Mouse (Mus musculus) liver, postnatal 0 days (tissue): Measurements from ENCODE around the gene Pirb. TPM values are rescaled to one million over a fixed set of nuclear protein-coding genes. Genes with fewer than 3 reads are reported as not detected.

ENCODE experiments used
- ATAC-seq: fragments of 200-750 bp; cut with Nextera tagmentation; 2 replicates; pipeline ENCODE4 v1.8.0; 2017; ENCODE audit warnings: mild to moderate bottlenecking, moderate library complexity
- DNase-seq: peaks from one replicate; pipeline ENCODE4 v3.0.0-alpha.2; 2016
- H3K27ac ChIP-seq: fragments of 300-500 bp; sonication (generic); 2 replicates; pipeline ENCODE4 v1.5.1; 2014; ENCODE audit warnings: antibody characterized with exemption, moderate library complexity, mild to moderate bottlenecking, low read depth
- H3K27me3 ChIP-seq: fragments of 300-500 bp; sonication (generic); 2 replicates; pipeline ENCODE4 v1.6.1; 2014; ENCODE audit warnings: low read length, control low read depth, mixed read lengths; ENCODE audit not compliant: insufficient read depth
- H3K36me3 ChIP-seq: fragments of 300-500 bp; sonication (generic); replicated peaks from 2 replicates; pipeline ENCODE4 v1.6.1; 2014; ENCODE audit warnings: mild to moderate bottlenecking, control low read depth, low read length, moderate library complexity, mixed read lengths; ENCODE audit not compliant: insufficient read depth
- H3K4me1 ChIP-seq: fragments of 300-500 bp; sonication (generic); 2 replicates; pipeline ENCODE4 v1.6.1; 2014; ENCODE audit warnings: antibody characterized with exemption, mild to moderate bottlenecking, control low read depth; ENCODE audit not compliant: insufficient read depth
- H3K4me2 ChIP-seq: fragments of 300-500 bp; sonication (generic); 2 replicates; pipeline ENCODE4 v1.6.1; 2014; ENCODE audit warnings: low read depth, mild to moderate bottlenecking, low read length, moderate library complexity, mixed read lengths
- H3K4me3 ChIP-seq: fragments of 300-500 bp; sonication (generic); 2 replicates; pipeline ENCODE4 v1.5.1; 2014; ENCODE audit warnings: low read depth, low read length
- H3K9ac ChIP-seq: fragments of 300-500 bp; sonication (generic); replicated peaks from 2 replicates; pipeline ENCODE4 v1.6.1; 2014; ENCODE audit warnings: mild to moderate bottlenecking, moderate library complexity
- H3K9me3 ChIP-seq: fragments of 300-500 bp; sonication (generic); 2 replicates; pipeline ENCODE4 v1.6.1; 2016; ENCODE audit warnings: mild to moderate bottlenecking, control low read depth, low read length, mixed read lengths
- CTCF ChIP-seq: sonication (generic); IDR thresholded peaks from 2 replicates; pipeline ENCODE4 v1.5.1; 2016; ENCODE audit warnings: antibody characterized with exemption, low read depth
- EP300 ChIP-seq: IDR thresholded peaks from 2 replicates; pipeline ENCODE4 v1.6.1; 2016; ENCODE audit warnings: antibody characterized with exemption, low read depth, mild to moderate bottlenecking
- WGBS: fragments of 180-500 bp; shearing (Covaris S2); extraction: QIAGEN DNeasy Blood & Tissue Kit; methylation state at CpG from one replicate; pipeline ENCODE4 v1.1.7; 2014; ENCODE audit not compliant: insufficient replicate concordance; 5-methylcytosine and 5-hydroxymethylcytosine counted together
- polyA plus RNA-seq: library from polyadenylated mRNA; unstranded; fragments of >200 nt; fragmentation: Nextera tagmentation; extraction: Ambion mirVana; gene quantifications from 2 replicates; pipeline ENCODE4 v1.2.1, GENCODE M21; 2015

Pirb gene
- polyA plus RNA-seq, 1 experiment from 2014 or later = 7.0 TPM

DNA sequence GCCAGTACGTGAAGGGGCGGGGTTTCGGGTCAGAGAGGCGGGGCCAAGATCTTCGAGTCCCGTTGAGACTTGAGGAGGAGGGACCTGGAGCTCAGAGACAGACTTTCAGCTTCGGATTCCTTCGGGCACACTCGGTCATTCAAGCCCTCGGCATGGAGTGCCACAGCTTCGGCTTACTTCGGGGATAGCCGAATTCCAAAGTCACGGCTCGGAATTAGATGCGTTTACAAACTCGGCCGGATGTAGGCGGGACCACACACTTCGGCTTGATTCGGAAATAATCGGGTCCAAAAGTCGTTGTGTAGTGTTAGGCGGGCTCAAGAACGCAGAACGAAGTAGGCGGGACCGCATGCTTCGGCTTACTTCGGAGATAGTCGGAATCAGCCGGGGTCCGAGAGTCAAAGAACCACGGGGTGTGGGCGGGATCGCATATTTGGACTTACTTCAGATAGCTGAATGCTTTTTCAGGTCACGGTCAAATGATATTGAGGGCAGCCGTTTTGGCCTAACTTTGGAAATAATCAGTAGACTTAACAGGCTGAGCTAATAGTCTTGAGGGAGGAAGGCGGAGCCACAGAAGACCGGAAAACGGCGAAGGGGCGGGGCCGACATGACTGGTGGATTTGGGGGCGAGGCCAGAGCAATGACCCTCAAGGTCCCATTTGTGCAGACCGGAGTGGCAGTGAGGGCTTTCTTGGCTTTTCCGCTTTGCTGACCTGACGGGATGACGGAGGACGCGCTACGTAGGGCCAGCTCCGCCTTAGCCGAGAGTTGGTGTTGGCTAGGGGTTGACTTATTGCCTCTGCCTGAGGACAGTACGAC, 27.0 kb downstream of the Pirb start, which contains the start of gene Mboat7:
Gene Mboat7, minus strand, starts transcription at position 537 of the 822 bp plus-strand sequence.
- Histone ChIP-seq H3K9me3 (no peaks in the 10 kb centered on the region), H3K4me2 (peak within 1 kb of the TSS; percentile 93), H3K9ac (peak within 1 kb of the TSS; percentile 79), H3K36me3 (peaks cover 10% of the 10 kb centered on the region), H3K4me1 (peaks cover 19% of the 10 kb centered on the region), H3K27me3 (no peaks in the 10 kb centered on the region), H3K4me3 (peak within 1 kb of the TSS; percentile 73), H3K27ac (peak within 1 kb of the TSS; percentile 88)
- ATAC-seq = peak; percentile 85
- WGBS = under 1% methylated on average over 55 of the region's 55 CpGs
- peak; percentile 94 for DNase-seq
- TF ChIP-seq EP300 = no peak; the same call in 1 of the 2 replicates

DNA sequence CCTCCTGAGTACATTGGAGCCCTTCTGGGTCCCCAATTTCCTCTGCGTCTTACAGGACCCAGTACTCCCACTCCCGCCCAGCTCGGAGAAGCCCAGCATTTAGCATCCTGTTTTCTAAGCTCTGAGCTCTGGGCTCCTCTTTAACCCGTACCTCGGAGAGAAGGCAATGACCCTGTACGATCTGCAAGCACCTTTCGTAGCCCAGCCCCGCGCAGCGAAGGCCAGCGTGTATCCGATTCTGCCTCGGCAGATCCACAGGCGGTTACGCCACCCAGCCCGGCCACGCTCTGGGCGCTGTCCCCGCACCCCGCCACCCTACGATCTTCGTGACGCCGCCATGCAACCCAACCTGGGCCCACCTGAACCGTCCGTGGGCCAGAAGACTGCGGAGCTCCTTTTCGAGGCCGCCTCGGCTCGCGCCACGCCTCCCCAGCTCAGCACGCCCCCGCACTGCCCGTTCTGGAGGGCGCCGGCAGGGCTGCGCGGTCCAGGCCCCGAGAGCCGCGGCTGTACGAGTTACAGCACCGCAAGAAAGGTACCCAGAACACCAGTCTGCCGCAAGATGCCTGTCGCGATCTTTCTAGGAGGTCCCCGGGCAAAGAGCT, 27.7 kb downstream of the Pirb start, which contains the start of gene Tsen34:
Gene Tsen34, plus strand, starts transcription at position 482 of the 605 bp plus-strand sequence.
- Histone ChIP-seq H3K36me3 (peaks cover 7% of the 10 kb centered on the region), H3K4me1 (peaks cover 19% of the 10 kb centered on the region), H3K9me3 (no peaks in the 10 kb centered on the region), H3K9ac (peak within 1 kb of the TSS; percentile 79), H3K27me3 (no peaks in the 10 kb centered on the region), H3K27ac (peak within 1 kb of the TSS; percentile 88), H3K4me3 (peak within 1 kb of the TSS; percentile 73), H3K4me2 (peak within 1 kb of the TSS; percentile 93)
- WGBS = under 1% methylated on average over 49 of the region's 49 CpGs
- peak; percentile 40 for TF ChIP-seq CTCF
- no peak for TF ChIP-seq EP300
- peak; percentile 40 for ATAC-seq
- no peak for DNase-seq

DNA sequence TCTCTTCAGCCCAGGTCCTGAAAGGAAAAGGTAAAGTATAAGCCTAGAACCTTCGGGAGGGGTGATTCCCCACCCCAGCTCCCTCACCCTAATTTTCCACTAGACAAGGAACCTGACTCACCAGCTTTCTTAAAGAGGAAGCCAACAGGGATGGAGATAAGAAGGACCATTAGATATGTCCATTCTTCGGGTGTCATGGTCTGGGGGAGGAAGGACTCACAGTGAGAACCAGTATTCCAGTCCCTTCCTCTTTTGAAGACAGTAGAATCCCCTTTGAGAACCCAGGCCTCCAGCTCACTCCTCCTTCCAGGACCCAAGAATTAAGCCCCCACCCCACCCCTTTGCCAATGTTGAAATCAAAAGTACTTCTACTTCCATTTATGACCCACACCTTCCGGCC, 28.3 kb downstream of the Pirb start:
- H3K27me3 ChIP-seq = no peaks in the 10 kb centered on the region
- 0 out of 2 replicates have a peak overlapping the region, but pooled peaks have one; percentile 88 for H3K27ac ChIP-seq
- no peak for DNase-seq
- H3K9me3 ChIP-seq = no peaks in the 10 kb centered on the region
- peak overlapping the region; percentile 73 for H3K4me3 ChIP-seq
- peaks cover 11% of the 10 kb centered on the region for H3K36me3 ChIP-seq
- H3K9ac ChIP-seq = peak overlapping the region; percentile 79
- no peak for TF ChIP-seq EP300
- no peak for TF ChIP-seq CTCF
- no peak for ATAC-seq
- H3K4me1 ChIP-seq = peaks cover 19% of the 10 kb centered on the region
- peak overlapping the region; percentile 93 for H3K4me2 ChIP-seq
- WGBS = 15% methylated on average over 3 of the region's 3 CpGs

DNA sequence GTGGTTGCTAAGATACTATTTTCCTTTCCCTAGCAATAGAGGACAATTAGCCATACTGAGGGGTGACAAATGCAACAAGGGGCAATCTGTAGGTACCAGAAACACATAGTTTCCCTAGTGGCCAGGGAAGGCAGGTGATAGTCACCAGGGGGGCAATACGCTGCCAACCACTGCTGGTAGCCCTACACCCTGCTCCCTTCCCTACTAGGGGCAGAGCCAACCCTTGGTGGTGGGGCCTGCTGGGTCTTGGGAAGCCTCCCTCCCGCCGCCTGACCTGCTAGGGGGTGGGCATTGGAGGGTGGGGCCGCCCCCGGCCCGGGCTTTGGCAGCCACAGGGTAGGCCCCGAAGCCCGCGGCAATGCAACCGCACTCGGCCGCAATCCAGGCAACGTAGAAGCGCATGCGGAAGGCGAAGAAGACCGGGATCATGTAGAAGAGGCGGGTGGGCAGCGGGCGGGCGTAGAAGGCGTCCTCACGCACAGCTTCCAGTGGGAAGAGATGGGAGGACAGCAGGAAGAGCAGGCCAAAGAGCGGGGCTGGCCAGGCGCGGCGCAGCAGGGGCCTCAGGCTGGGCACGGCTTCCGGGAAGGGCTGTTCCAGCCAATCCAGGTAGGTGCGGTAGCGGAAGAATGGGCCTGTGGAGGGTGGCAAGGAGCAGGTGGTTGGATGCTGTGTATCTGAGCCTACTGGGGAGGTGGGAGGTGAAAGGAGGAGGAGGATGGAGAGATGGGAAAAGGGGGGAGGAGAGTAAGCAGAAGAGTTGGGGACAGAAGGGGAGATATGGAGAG, 34.6 kb downstream of the Pirb start:
- Histone ChIP-seq H3K36me3 (peaks cover 27% of the 10 kb centered on the region), H3K27ac (no peak overlapping the region), H3K4me2 (no peak overlapping the region), H3K27me3 (no peaks in the 10 kb centered on the region), H3K4me1 (no peaks in the 10 kb centered on the region), H3K4me3 (no peak overlapping the region), H3K9ac (no peak overlapping the region), H3K9me3 (no peaks in the 10 kb centered on the region)
- ATAC-seq = no peak
- DNase-seq = no peak
- TF ChIP-seq CTCF (no peak), EP300 (no peak)
- WGBS = 87% methylated on average over 31 of the region's 31 CpGs

DNA sequence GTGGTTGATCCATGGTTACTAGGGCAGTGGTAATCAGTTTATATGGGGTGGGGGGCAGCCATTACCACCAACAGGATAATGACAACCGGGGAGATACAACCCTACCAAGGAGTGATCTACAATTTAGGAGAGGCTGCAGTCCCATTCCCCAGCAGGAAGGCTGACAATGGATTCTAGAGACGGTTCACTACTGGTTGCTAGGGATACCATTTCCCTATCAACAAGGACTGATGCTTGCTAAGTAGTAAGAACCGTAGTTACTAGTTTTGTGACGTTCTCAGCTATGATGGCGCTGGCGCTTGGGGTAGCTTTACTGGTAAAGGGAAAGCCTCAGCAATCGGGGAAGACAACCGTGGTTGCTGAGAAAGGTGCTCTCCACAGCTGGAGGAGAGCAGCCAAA, 35.5 kb downstream of the Pirb start:
- H3K9me3 ChIP-seq = no peaks in the 10 kb centered on the region

More for the DNA sequence above, 35.5 kb downstream of the Pirb start:
- no peak overlapping the region for H3K27ac ChIP-seq
- H3K4me1 ChIP-seq = no peaks in the 10 kb centered on the region
- H3K4me2 ChIP-seq = no peak overlapping the region
- peaks cover 27% of the 10 kb centered on the region for H3K36me3 ChIP-seq
- WGBS = 86% methylated on average over 8 of the region's 8 CpGs
- H3K27me3 ChIP-seq = no peaks in the 10 kb centered on the region
- no peak for DNase-seq
- no peak overlapping the region for H3K9ac ChIP-seq
- TF ChIP-seq CTCF (no peak), EP300 (no peak)
- ATAC-seq = no peak
- no peak overlapping the region for H3K4me3 ChIP-seq
